In genomic region chr15:62279526-62279925, GRCm38 (mm10) we compare ENCODE assay signal across 13 mouse cellular contexts.
"Had no signal": no experiment of that assay in that cellular context is flagged by ENCODE, and none has a peak within 500 bp of the region (broad histone marks: within the 10 kb centered on the region; RNA-seq: fewer than 3 reads in every experiment).

No protein-coding gene starts in this region.

- H3K36me3 ChIP-seq: kidney, embryonic 15.5 days; limb, embryonic 13.5 days; liver, embryonic 12.5 days; midbrain, embryonic 15.5 days; neural tube, embryonic 12.5 days had no signal

- H3K4me3 ChIP-seq: kidney, embryonic 15.5 days; limb, embryonic 13.5 days; liver, embryonic 12.5 days; megakaryocyte, embryonic 14.5 days; midbrain, embryonic 15.5 days; neural tube, embryonic 12.5 days had no signal

- DNase-seq: kidney, adult 2 months; kidney, postnatal 14 days; thymus, postnatal 4 days had no signal

- H3K27ac ChIP-seq: kidney, embryonic 15.5 days; limb, embryonic 13.5 days; liver, embryonic 12.5 days; macrophage; midbrain, embryonic 15.5 days; neural tube, embryonic 12.5 days; stomach, postnatal 0 days had no signal

- H3K9me3 ChIP-seq: kidney, embryonic 15.5 days; limb, embryonic 13.5 days; liver, embryonic 12.5 days; midbrain, embryonic 15.5 days; neural tube, embryonic 12.5 days had no signal

- ATAC-seq: intestine, embryonic 16.5 days; liver, embryonic 12.5 days; midbrain, embryonic 15.5 days had no signal

- H3K9ac ChIP-seq: kidney, embryonic 15.5 days; limb, embryonic 13.5 days; liver, embryonic 12.5 days; midbrain, embryonic 15.5 days; neural tube, embryonic 12.5 days had no signal

- H3K4me2 ChIP-seq: kidney, embryonic 15.5 days; limb, embryonic 13.5 days; liver, embryonic 12.5 days; midbrain, embryonic 11.5 days; midbrain, embryonic 15.5 days; neural tube, embryonic 12.5 days had no signal

- H3K4me1 ChIP-seq: neural tube, embryonic 12.5 days had no signal

- H3K27me3 ChIP-seq: kidney, embryonic 15.5 days; limb, embryonic 13.5 days; midbrain, embryonic 15.5 days; neural tube, embryonic 12.5 days had no signal
